8 mouse cellular contexts compared by ENCODE assay signal in the genomic region with DNA sequence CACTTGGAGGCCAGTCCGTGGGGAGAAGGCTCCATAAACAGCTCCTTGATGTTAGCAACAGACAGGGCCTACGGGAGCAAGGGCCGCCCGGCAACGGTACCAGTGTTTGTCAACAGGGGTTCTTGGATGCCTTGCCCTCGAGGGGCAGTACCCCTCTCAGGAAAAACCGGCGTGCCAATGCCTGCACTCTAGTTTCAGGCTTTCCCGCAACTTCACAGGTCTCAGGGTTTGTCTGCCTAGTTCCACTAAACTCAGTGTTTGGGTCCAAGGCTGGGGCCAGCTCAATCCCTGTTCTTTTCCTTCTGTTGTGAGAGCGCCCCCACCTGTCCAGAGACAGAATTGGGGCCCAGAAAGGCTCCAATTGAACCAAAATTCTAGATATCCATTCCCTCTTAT. TPM values are rescaled to one million over a fixed set of nuclear protein-coding genes. Genes with fewer than 3 reads are reported as not detected.
DNase-seq lines count a peak whose midpoint lies in the region; ATAC-seq and TF ChIP-seq lines count a peak whose summit lies in the region.

No protein-coding gene starts in this region.

- peak overlapping the region; percentile 64 for H3K4me3 ChIP-seq in kidney, adult 2 months (ENCODE audit: insufficient read depth, low read depth, low read length)
- peak overlapping the region; percentile 55 for H3K4me3 ChIP-seq in limb, embryonic 14.5 days (replicated peaks; ENCODE audit: low read length)
- H3K4me3 ChIP-seq in midbrain, embryonic 14.5 days (replicated peaks; ENCODE audit: low read depth, low read length), result peak overlapping the region; percentile 67

- H3K4me2 ChIP-seq in limb, embryonic 14.5 days (replicated peaks; ENCODE audit: low read depth, low read length, severe bottlenecking), result peak overlapping the region; percentile 75
- peak overlapping the region; percentile 57 for H3K4me2 ChIP-seq in midbrain, embryonic 14.5 days (ENCODE audit: low read length)

- peaks cover 5% of the 10 kb centered on the region; the same call in 1 of the 2 replicates for H3K4me1 ChIP-seq in kidney, adult 2 months (ENCODE audit: control insufficient read depth, insufficient read depth, low read length)
- peaks cover 12% of the 10 kb centered on the region for H3K4me1 ChIP-seq in limb, embryonic 14.5 days (ENCODE audit: control insufficient read depth, insufficient read depth, low read length)
- H3K4me1 ChIP-seq in midbrain, embryonic 14.5 days (ENCODE audit: control insufficient read depth, insufficient read depth, low read length), result peaks cover 7% of the 10 kb centered on the region

- peak overlapping the region; percentile 59 for H3K27ac ChIP-seq in kidney, adult 2 months (ENCODE audit: insufficient read depth, low read depth, low read length)
- H3K27ac ChIP-seq in limb, embryonic 14.5 days (replicated peaks; ENCODE audit: low read depth, low read length), result peak overlapping the region; percentile 87
- peak overlapping the region; percentile 46 for H3K27ac ChIP-seq in midbrain, embryonic 14.5 days (replicated peaks; ENCODE audit: low read depth, low read length)

- TF ChIP-seq POLR2A in kidney, adult 2 months (IDR thresholded peaks at IDR 0.05; ENCODE audit: low read depth, low read length), result no peak
- TF ChIP-seq POLR2A in limb, embryonic 14.5 days (IDR thresholded peaks at IDR 0.05; ENCODE audit: borderline replicate concordance, extremely low read depth, insufficient read depth, insufficient read length), result no peak

- peak; percentile 86 for DNase-seq in 416B (ENCODE audit: low read depth)
- peak; percentile 91 for DNase-seq in adrenal gland, postnatal 10 days
- peak; percentile 57 for DNase-seq in embryo, embryonic 11.5 days (ENCODE audit: low read depth, low spot score)
- DNase-seq in kidney, adult 2 months, result peak; percentile 89
- DNase-seq in limb, embryonic 14.5 days (ENCODE audit: low spot score), result peak; percentile 81
- DNase-seq in midbrain, embryonic 14.5 days, result peak; percentile 75
- DNase-seq in spleen, postnatal 4 days (ENCODE audit: low spot score in 2 of 2), result peak; percentile 89 to 95

- H3K36me3 ChIP-seq in kidney, adult 2 months (ENCODE audit: control insufficient read depth, insufficient read depth, low read length), result no peaks in the 10 kb centered on the region
- peaks cover 71% of the 10 kb centered on the region for H3K36me3 ChIP-seq in limb, embryonic 14.5 days (ENCODE audit: control insufficient read depth, insufficient read depth, low read length)
- H3K36me3 ChIP-seq in midbrain, embryonic 14.5 days (ENCODE audit: control insufficient read depth, insufficient read depth, low read length), result peaks cover 63% of the 10 kb centered on the region

- TF ChIP-seq CTCF in kidney, adult 2 months (conservative IDR thresholded peaks at IDR 0.05; ENCODE audit: insufficient read depth, insufficient read length, low read depth, low read length), result peak; percentile 74

- peak overlapping the region; percentile 62 for H3K9ac ChIP-seq in limb, embryonic 14.5 days (ENCODE audit: low read depth, low read length, severe bottlenecking)
- peak overlapping the region; percentile 29; the same call in 1 of the 2 replicates for H3K9ac ChIP-seq in midbrain, embryonic 14.5 days (replicated peaks; ENCODE audit: low read length)

- no peaks in the 10 kb centered on the region for H3K9me3 ChIP-seq in limb, embryonic 14.5 days (ENCODE audit: control insufficient read depth, low read length)
- no peaks in the 10 kb centered on the region for H3K9me3 ChIP-seq in midbrain, embryonic 14.5 days (ENCODE audit: control insufficient read depth, low read length)

- WGBS in kidney, adult 2 months, result under 1% methylated on average over 10 of the region's 10 CpGs
- WGBS in limb, embryonic 14.5 days, result 1% methylated on average over 10 of the region's 10 CpGs
- 1% methylated on average over 10 of the region's 10 CpGs for WGBS in midbrain, embryonic 14.5 days

- no peaks in the 10 kb centered on the region for H3K27me3 ChIP-seq in kidney, adult 2 months (replicated peaks; ENCODE audit: control insufficient read depth, insufficient read depth, low read length)
- H3K27me3 ChIP-seq in limb, embryonic 14.5 days (ENCODE audit: control insufficient read depth, insufficient read depth, low read length), result no peaks in the 10 kb centered on the region
- H3K27me3 ChIP-seq in midbrain, embryonic 14.5 days (ENCODE audit: control insufficient read depth, insufficient read depth, low read length), result no peaks in the 10 kb centered on the region

- ATAC-seq in granulocyte monocyte progenitor cell, adult 5-6 weeks (replicated peaks; ENCODE audit: poor library complexity, severe bottlenecking), result peak; percentile 40
- peak; percentile 48 for ATAC-seq in limb, embryonic 14.5 days (ENCODE audit: low FRiP score, low read depth)
- ATAC-seq in midbrain, embryonic 14.5 days (ENCODE audit: low FRiP score, low TSS enrichment), result peak; percentile 39

RNA-seq across cellular contexts. Expression of gene Ppox, which starts 0.5 kb away (rescaled TPM):
- 10 to 100 TPM; 30.8 to 43.8 TPM for total RNA-seq in adrenal gland, postnatal 10 days (2021)
- 22.5 and 37.6 TPM in 2 replicates for total RNA-seq in granulocyte monocyte progenitor cell, adult 5-6 weeks (2014; fragmentation: Nextera tagmentation)
- total RNA-seq in granulocyte monocyte progenitor cell, adult 5-6 weeks (2017), result 16.8 and 25.3 TPM in 2 replicates
- polyA plus RNA-seq in kidney, adult 2 months (2012; rRNA removed), result 51.5 and 63.2 TPM in 2 replicates
- polyA plus RNA-seq in limb, embryonic 14.5 days (2012; rRNA removed), result 133 and 152 TPM in 2 replicates
- polyA plus RNA-seq in limb, embryonic 14.5 days (2014; fragmentation: Nextera tagmentation; extraction: Ambion mirVana), result 55.7 and 67.2 TPM in 2 replicates
- 43.2 and 46.8 TPM in 2 replicates for polyA plus RNA-seq in midbrain, embryonic 14.5 days (2014; fragmentation: Nextera tagmentation; extraction: Ambion mirVana)

RNA-seq across cellular contexts. Expression of gene Usp21, which starts 6.3 kb away (rescaled TPM):
- total RNA-seq in adrenal gland, postnatal 10 days (2021), result 10 to 100 TPM; 31.8 to 40.2 TPM
- total RNA-seq in granulocyte monocyte progenitor cell, adult 5-6 weeks (2014; fragmentation: Nextera tagmentation), result 34.7 and 37.6 TPM in 2 replicates
- 20.0 and 22.8 TPM in 2 replicates for total RNA-seq in granulocyte monocyte progenitor cell, adult 5-6 weeks (2017)
- 47.8 and 53.4 TPM in 2 replicates for polyA plus RNA-seq in kidney, adult 2 months (2012; rRNA removed)
- polyA plus RNA-seq in limb, embryonic 14.5 days (2012; rRNA removed), result 104 and 128 TPM in 2 replicates
- polyA plus RNA-seq in limb, embryonic 14.5 days (2014; fragmentation: Nextera tagmentation; extraction: Ambion mirVana), result 81.2 and 96.0 TPM in 2 replicates
- polyA plus RNA-seq in midbrain, embryonic 14.5 days (2014; fragmentation: Nextera tagmentation; extraction: Ambion mirVana), result 92.6 and 98.9 TPM in 2 replicates

RNA-seq across cellular contexts. Expression of gene B4galt3, which starts 11.4 kb away (rescaled TPM):
- total RNA-seq in adrenal gland, postnatal 10 days (2021), result 10 to 100 TPM; 28.9 to 34.7 TPM
- total RNA-seq in granulocyte monocyte progenitor cell, adult 5-6 weeks (2014; fragmentation: Nextera tagmentation), result 24.7 and 25.6 TPM in 2 replicates
- total RNA-seq in granulocyte monocyte progenitor cell, adult 5-6 weeks (2017), result 14.7 and 19.0 TPM in 2 replicates
- 58.9 and 67.7 TPM in 2 replicates for polyA plus RNA-seq in kidney, adult 2 months (2012; rRNA removed)
- polyA plus RNA-seq in limb, embryonic 14.5 days (2012; rRNA removed), result 87.2 and 111 TPM in 2 replicates
- 68.7 and 72.5 TPM in 2 replicates for polyA plus RNA-seq in limb, embryonic 14.5 days (2014; fragmentation: Nextera tagmentation; extraction: Ambion mirVana)
- polyA plus RNA-seq in midbrain, embryonic 14.5 days (2014; fragmentation: Nextera tagmentation; extraction: Ambion mirVana), result 101 and 105 TPM in 2 replicates

RNA-seq across cellular contexts. Expression of gene Ufc1, which starts 13.3 kb away (rescaled TPM):
- total RNA-seq in adrenal gland, postnatal 10 days (2021), result 100 to 1,000 TPM; 145 to 153 TPM
- total RNA-seq in granulocyte monocyte progenitor cell, adult 5-6 weeks (2014; fragmentation: Nextera tagmentation), result 142 and 143 TPM in 2 replicates
- total RNA-seq in granulocyte monocyte progenitor cell, adult 5-6 weeks (2017), result 108 and 113 TPM in 2 replicates
- 43.1 and 59.5 TPM in 2 replicates for polyA plus RNA-seq in kidney, adult 2 months (2012; rRNA removed)
- polyA plus RNA-seq in limb, embryonic 14.5 days (2012; rRNA removed), result 46.5 and 60.9 TPM in 2 replicates
- polyA plus RNA-seq in limb, embryonic 14.5 days (2014; fragmentation: Nextera tagmentation; extraction: Ambion mirVana), result 133 and 135 TPM in 2 replicates
- polyA plus RNA-seq in midbrain, embryonic 14.5 days (2014; fragmentation: Nextera tagmentation; extraction: Ambion mirVana), result 120 and 132 TPM in 2 replicates

RNA-seq across cellular contexts. Expression of gene Ndufs2, which starts 30.3 kb away (rescaled TPM):
- total RNA-seq in adrenal gland, postnatal 10 days (2021), result 1,000 to 10,000 TPM in 1 of 2 experiments, 100 to 1,000 TPM in 1; 996 to 1,019 TPM
- total RNA-seq in granulocyte monocyte progenitor cell, adult 5-6 weeks (2014; fragmentation: Nextera tagmentation), result 270 and 271 TPM in 2 replicates
- 358 and 391 TPM in 2 replicates for total RNA-seq in granulocyte monocyte progenitor cell, adult 5-6 weeks (2017)
- polyA plus RNA-seq in kidney, adult 2 months (2012; rRNA removed), result 374 and 559 TPM in 2 replicates
- polyA plus RNA-seq in limb, embryonic 14.5 days (2012; rRNA removed), result 148 and 151 TPM in 2 replicates
- 216 and 234 TPM in 2 replicates for polyA plus RNA-seq in limb, embryonic 14.5 days (2014; fragmentation: Nextera tagmentation; extraction: Ambion mirVana)
- polyA plus RNA-seq in midbrain, embryonic 14.5 days (2014; fragmentation: Nextera tagmentation; extraction: Ambion mirVana), result 185 and 220 TPM in 2 replicates

Comparison
In these comparisons a context has a peak if more than half of its experiments do, and no peak if none do; other contexts are left out.
1. Peak in every context shown above with its lines: DNase-seq, ATAC-seq, H3K4me3 ChIP-seq and H3K27ac ChIP-seq.